Mouse (Mus musculus): ENCODE data around the gene Olfr1239. TPM values are rescaled to one million over a fixed set of nuclear protein-coding genes. Genes with fewer than 3 reads are reported as not detected.

The Olfr1239 gene
- not detected in 2 replicates for polyA plus RNA-seq (2014; fragmentation: Nextera tagmentation; extraction: Ambion mirVana)

- no peaks in the 10 kb centered on the region for H3K36me3 ChIP-seq (ENCODE audit: control insufficient read depth, insufficient read depth, low read length)
- no peak within 1 kb of the TSS for H3K9ac ChIP-seq (ENCODE audit: low read length)
- no peaks in the 10 kb centered on the region for H3K9me3 ChIP-seq (ENCODE audit: control insufficient read depth, low read length)
- H3K4me1 ChIP-seq (replicated peaks; ENCODE audit: control insufficient read depth, insufficient read depth, low read length) = no peaks in the 10 kb centered on the region
- H3K27ac ChIP-seq (ENCODE audit: low read depth) = no peak within 1 kb of the TSS
- H3K4me3 ChIP-seq (ENCODE audit: low read depth, low read length) = no peak within 1 kb of the TSS
- 89% methylated on average over 2 of the region's 2 CpGs for WGBS
- H3K4me2 ChIP-seq (ENCODE audit: low read length) = no peak within 1 kb of the TSS
- ATAC-seq (replicated peaks; ENCODE audit: low FRiP score, low TSS enrichment, low read depth) (no peak), DNase-seq (ENCODE audit: low spot score) (no peak)
- no peaks in the 10 kb centered on the region for H3K27me3 ChIP-seq (replicated peaks; ENCODE audit: control insufficient read depth, insufficient read depth, low read length)
Measured at GRCm38 (mm10) chr2:89420307-89420706, at the start of gene Olfr1239. TSS of gene Olfr1239 (minus strand) at chr2:89420407.

GRCm38 (mm10) chr2:89442900-89443299, 22.7 kb upstream of the Olfr1239 start, which contains the start of gene Olfr1240:
TSS of gene Olfr1240 (minus strand) at chr2:89443000.
- Histone ChIP-seq H3K36me3 (ENCODE audit: control insufficient read depth, insufficient read depth, low read length) (no peaks in the 10 kb centered on the region), H3K27ac (ENCODE audit: low read depth) (no peak within 1 kb of the TSS), H3K4me2 (ENCODE audit: low read length) (no peak within 1 kb of the TSS), H3K27me3 (replicated peaks; ENCODE audit: control insufficient read depth, insufficient read depth, low read length) (no peaks in the 10 kb centered on the region), H3K9ac (ENCODE audit: low read length) (no peak within 1 kb of the TSS), H3K9me3 (ENCODE audit: control insufficient read depth, low read length) (no peaks in the 10 kb centered on the region), H3K4me3 (ENCODE audit: low read depth, low read length) (no peak within 1 kb of the TSS), H3K4me1 (replicated peaks; ENCODE audit: control insufficient read depth, insufficient read depth, low read length) (no peaks in the 10 kb centered on the region)
- ATAC-seq (replicated peaks; ENCODE audit: low FRiP score, low TSS enrichment, low read depth) = no peak
- WGBS = 84% methylated on average over 3 of the region's 3 CpGs
- no peak for DNase-seq (ENCODE audit: low spot score)

DNA sequence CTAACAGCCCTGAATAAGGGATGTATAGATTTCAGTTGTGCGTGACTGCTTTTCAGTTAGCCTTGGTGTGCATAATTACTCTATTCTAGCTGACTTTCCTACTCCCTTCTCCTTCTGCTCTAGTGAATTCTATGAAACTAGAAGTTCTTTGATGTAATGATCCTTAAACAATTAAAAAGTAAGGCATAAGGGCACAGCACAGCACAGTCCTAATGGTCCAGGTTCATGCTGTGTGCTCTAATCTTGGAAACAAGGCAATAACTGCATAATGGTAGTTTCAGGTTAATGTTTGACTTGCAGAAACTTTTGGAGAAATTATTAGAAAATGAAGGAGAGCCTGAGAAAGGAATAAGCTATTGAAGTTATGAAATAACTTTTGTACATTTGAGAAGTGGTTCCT, 5.7 kb downstream of the Olfr1239 start:
- Histone ChIP-seq H3K27ac (ENCODE audit: low read depth) (no peak overlapping the region), H3K9ac (ENCODE audit: low read length) (no peak overlapping the region), H3K4me3 (ENCODE audit: low read depth, low read length) (no peak overlapping the region), H3K4me1 (replicated peaks; ENCODE audit: control insufficient read depth, insufficient read depth, low read length) (no peaks in the 10 kb centered on the region), H3K36me3 (ENCODE audit: control insufficient read depth, insufficient read depth, low read length) (no peaks in the 10 kb centered on the region), H3K27me3 (replicated peaks; ENCODE audit: control insufficient read depth, insufficient read depth, low read length) (no peaks in the 10 kb centered on the region), H3K9me3 (ENCODE audit: control insufficient read depth, low read length) (no peaks in the 10 kb centered on the region), H3K4me2 (ENCODE audit: low read length) (no peak overlapping the region)
- DNase-seq (ENCODE audit: low spot score) = no peak
- WGBS = 72% methylated on average over 1 of the region's 1 CpGs
- no peak for ATAC-seq (replicated peaks; ENCODE audit: low FRiP score, low TSS enrichment, low read depth)

GRCm38 (mm10) chr2:89409576-89409975, 10.6 kb downstream of the Olfr1239 start, which contains the start of gene Olfr1238:
TSS of gene Olfr1238 (minus strand) at chr2:89409676.
- Histone ChIP-seq H3K9me3 (ENCODE audit: control insufficient read depth, low read length) (no peaks in the 10 kb centered on the region), H3K27me3 (replicated peaks; ENCODE audit: control insufficient read depth, insufficient read depth, low read length) (no peaks in the 10 kb centered on the region), H3K9ac (ENCODE audit: low read length) (no peak within 1 kb of the TSS), H3K4me1 (replicated peaks; ENCODE audit: control insufficient read depth, insufficient read depth, low read length) (no peaks in the 10 kb centered on the region), H3K4me3 (ENCODE audit: low read depth, low read length) (no peak within 1 kb of the TSS), H3K36me3 (ENCODE audit: control insufficient read depth, insufficient read depth, low read length) (no peaks in the 10 kb centered on the region), H3K4me2 (ENCODE audit: low read length) (no peak within 1 kb of the TSS), H3K27ac (ENCODE audit: low read depth) (no peak within 1 kb of the TSS)
- DNase-seq (ENCODE audit: low spot score) = no peak
- ATAC-seq (replicated peaks; ENCODE audit: low FRiP score, low TSS enrichment, low read depth) = no peak
- 91% methylated on average over 2 of the region's 2 CpGs for WGBS

GRCm38 (mm10) chr2:89400882-89401281, 19.3 kb downstream of the Olfr1239 start:
- Histone ChIP-seq H3K4me3 (ENCODE audit: low read depth, low read length) (no peak overlapping the region), H3K27ac (ENCODE audit: low read depth) (no peak overlapping the region), H3K9ac (ENCODE audit: low read length) (no peak overlapping the region), H3K4me2 (ENCODE audit: low read length) (no peak overlapping the region), H3K36me3 (ENCODE audit: control insufficient read depth, insufficient read depth, low read length) (no peaks in the 10 kb centered on the region), H3K27me3 (replicated peaks; ENCODE audit: control insufficient read depth, insufficient read depth, low read length) (no peaks in the 10 kb centered on the region), H3K4me1 (replicated peaks; ENCODE audit: control insufficient read depth, insufficient read depth, low read length) (no peaks in the 10 kb centered on the region), H3K9me3 (ENCODE audit: control insufficient read depth, low read length) (no peaks in the 10 kb centered on the region)
- no peak for DNase-seq (ENCODE audit: low spot score)
- WGBS = 51% methylated on average over 1 of the region's 1 CpGs
- no peak for ATAC-seq (replicated peaks; ENCODE audit: low FRiP score, low TSS enrichment, low read depth)

Other genes starting within 250 kb of the Olfr1239 start
- gene Olfr1225, start 245.7 kb downstream of the Olfr1239 start, polyA plus RNA-seq (2014; fragmentation: Nextera tagmentation; extraction: Ambion mirVana) = not detected in 2 replicates
- gene Olfr1226, start 220.4 kb downstream of the Olfr1239 start, polyA plus RNA-seq (2014; fragmentation: Nextera tagmentation; extraction: Ambion mirVana) = not detected in 2 replicates
- not detected in 2 replicates for gene Olfr1228, start 166.3 kb downstream of the Olfr1239 start, polyA plus RNA-seq (2014; fragmentation: Nextera tagmentation; extraction: Ambion mirVana)
- gene Olfr1229, start 132.4 kb downstream of the Olfr1239 start, polyA plus RNA-seq (2014; fragmentation: Nextera tagmentation; extraction: Ambion mirVana) = not detected in 2 replicates
- gene Olfr1230, start 123.1 kb downstream of the Olfr1239 start, polyA plus RNA-seq (2014; fragmentation: Nextera tagmentation; extraction: Ambion mirVana) = not detected in 2 replicates
- not detected in 2 replicates for gene Olfr1231, start 113.3 kb downstream of the Olfr1239 start, polyA plus RNA-seq (2014; fragmentation: Nextera tagmentation; extraction: Ambion mirVana)
- gene Olfr1232, start 90.7 kb downstream of the Olfr1239 start, polyA plus RNA-seq (2014; fragmentation: Nextera tagmentation; extraction: Ambion mirVana) = not detected in 2 replicates
- gene Olfr1233, start 78.0 kb downstream of the Olfr1239 start, polyA plus RNA-seq (2014; fragmentation: Nextera tagmentation; extraction: Ambion mirVana) = not detected in 2 replicates
- not detected in 2 replicates for gene Olfr1234, start 55.5 kb downstream of the Olfr1239 start, polyA plus RNA-seq (2014; fragmentation: Nextera tagmentation; extraction: Ambion mirVana)
- gene Olfr1238, start 10.7 kb downstream of the Olfr1239 start, polyA plus RNA-seq (2014; fragmentation: Nextera tagmentation; extraction: Ambion mirVana) = not detected in 2 replicates
- not detected in 2 replicates for gene Olfr1240, start 22.6 kb upstream of the Olfr1239 start, polyA plus RNA-seq (2014; fragmentation: Nextera tagmentation; extraction: Ambion mirVana)
- gene Olfr1241, start 66.7 kb upstream of the Olfr1239 start, polyA plus RNA-seq (2014; fragmentation: Nextera tagmentation; extraction: Ambion mirVana) = not detected in 2 replicates
- gene Olfr1242, start 77.9 kb upstream of the Olfr1239 start, polyA plus RNA-seq (2014; fragmentation: Nextera tagmentation; extraction: Ambion mirVana) = not detected in 2 replicates
- not detected in 2 replicates for gene Olfr1243, start 111.1 kb upstream of the Olfr1239 start, polyA plus RNA-seq (2014; fragmentation: Nextera tagmentation; extraction: Ambion mirVana)
- not detected in 2 replicates for gene Olfr1245, start 158.0 kb upstream of the Olfr1239 start, polyA plus RNA-seq (2014; fragmentation: Nextera tagmentation; extraction: Ambion mirVana)
- not detected in 2 replicates for gene Olfr1246, start 172.8 kb upstream of the Olfr1239 start, polyA plus RNA-seq (2014; fragmentation: Nextera tagmentation; extraction: Ambion mirVana)
- gene Olfr1247, start 193.7 kb upstream of the Olfr1239 start, polyA plus RNA-seq (2014; fragmentation: Nextera tagmentation; extraction: Ambion mirVana) = not detected in 2 replicates
- not detected in 2 replicates for gene Olfr1248, start 197.8 kb upstream of the Olfr1239 start, polyA plus RNA-seq (2014; fragmentation: Nextera tagmentation; extraction: Ambion mirVana)
- not detected in 2 replicates for gene Olfr1249, start 214.6 kb upstream of the Olfr1239 start, polyA plus RNA-seq (2014; fragmentation: Nextera tagmentation; extraction: Ambion mirVana)
- not detected in 2 replicates for gene Olfr1250, start 241.1 kb upstream of the Olfr1239 start, polyA plus RNA-seq (2014; fragmentation: Nextera tagmentation; extraction: Ambion mirVana)

Measured in intestine, embryonic 14.5 days (tissue).